Mouse (Mus musculus): ENCODE results near the gene Tax1bp1. TPM values are rescaled to one million over a fixed set of nuclear protein-coding genes. Genes with fewer than 3 reads are reported as not detected.

Tax1bp1 gene
- polyA plus RNA-seq, 1 experiment from 2014 or later: 161 TPM

- no peak for ATAC-seq
- WGBS: 81% methylated on average over 5 of the region's 5 CpGs
Observed at GRCm38 (mm10) chr6:52779546-52779945, 66.0 kb downstream of the Tax1bp1 start.

GRCm38 (mm10) chr6:52790316-52790715 lies 76.8 kb downstream of the Tax1bp1 start:
- H3K9ac ChIP-seq (replicated peaks; ENCODE audit: low read depth, low read length): no peak overlapping the region
- no peak overlapping the region for H3K4me2 ChIP-seq (ENCODE audit: low read length)
- H3K9me3 ChIP-seq (ENCODE audit: control insufficient read depth, low read length): no peaks in the 10 kb centered on the region
- H3K4me3 ChIP-seq (replicated peaks; ENCODE audit: low read length): no peak overlapping the region
- H3K27me3 ChIP-seq (replicated peaks; ENCODE audit: control insufficient read depth, insufficient read depth, low read length): no peaks in the 10 kb centered on the region
- ATAC-seq: no peak
- 55% methylated on average over 10 of the region's 10 CpGs for WGBS
- no peak overlapping the region for H3K27ac ChIP-seq (ENCODE audit: low read length)
- no peaks in the 10 kb centered on the region for H3K36me3 ChIP-seq (ENCODE audit: control insufficient read depth, insufficient read depth)
- H3K4me1 ChIP-seq (replicated peaks; ENCODE audit: control insufficient read depth, insufficient read depth, low read length): peaks cover 25% of the 10 kb centered on the region

More at GRCm38 (mm10) chr6:52779546-52779945, 66.0 kb downstream of the Tax1bp1 start:
- Histone ChIP-seq H3K36me3 (ENCODE audit: control insufficient read depth, insufficient read depth) (no peaks in the 10 kb centered on the region), H3K9ac (replicated peaks; ENCODE audit: low read depth, low read length) (no peak overlapping the region), H3K9me3 (ENCODE audit: control insufficient read depth, low read length) (no peaks in the 10 kb centered on the region), H3K27ac (ENCODE audit: low read length) (no peak overlapping the region), H3K4me1 (replicated peaks; ENCODE audit: control insufficient read depth, insufficient read depth, low read length) (0 out of 2 replicates have a peak, but pooled peaks cover 4% of the 10 kb centered on the region), H3K27me3 (replicated peaks; ENCODE audit: control insufficient read depth, insufficient read depth, low read length) (no peaks in the 10 kb centered on the region), H3K4me2 (ENCODE audit: low read length) (no peak overlapping the region), H3K4me3 (replicated peaks; ENCODE audit: low read length) (no peak overlapping the region)

- WGBS: 83% methylated on average over 4 of the region's 4 CpGs
- H3K4me2 ChIP-seq (ENCODE audit: low read length): no peak overlapping the region
- H3K27ac ChIP-seq (ENCODE audit: low read length): no peak overlapping the region
- H3K27me3 ChIP-seq (replicated peaks; ENCODE audit: control insufficient read depth, insufficient read depth, low read length): no peaks in the 10 kb centered on the region
- H3K9me3 ChIP-seq (ENCODE audit: control insufficient read depth, low read length): no peaks in the 10 kb centered on the region
- ATAC-seq: no peak
- no peak overlapping the region for H3K4me3 ChIP-seq (replicated peaks; ENCODE audit: low read length)
- H3K36me3 ChIP-seq (ENCODE audit: control insufficient read depth, insufficient read depth): no peaks in the 10 kb centered on the region
- H3K9ac ChIP-seq (replicated peaks; ENCODE audit: low read depth, low read length): no peak overlapping the region
- H3K4me1 ChIP-seq (replicated peaks; ENCODE audit: control insufficient read depth, insufficient read depth, low read length): peaks cover 30% of the 10 kb centered on the region
Observed at GRCm38 (mm10) chr6:52790781-52791180, 77.3 kb downstream of the Tax1bp1 start.

DNA sequence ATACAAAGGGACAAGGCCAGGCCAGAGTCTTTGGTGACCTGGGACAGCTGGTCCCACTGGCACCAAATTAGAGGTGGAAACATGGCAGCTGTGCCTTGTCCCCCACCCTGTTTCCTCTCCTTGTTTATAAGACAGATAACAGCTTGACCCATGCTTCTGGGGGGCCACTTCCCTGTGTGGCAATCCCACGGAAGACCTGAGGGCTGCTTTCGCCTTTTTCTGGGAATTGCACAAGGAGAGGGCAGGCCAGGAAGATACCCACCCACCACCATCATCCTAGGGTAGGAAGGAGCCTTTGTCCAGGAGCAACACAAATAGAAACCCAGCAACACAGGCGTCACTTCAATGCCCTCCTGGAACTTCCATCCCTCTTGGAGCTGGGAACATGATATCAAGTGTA lies 78.9 kb downstream of the Tax1bp1 start:
- Histone ChIP-seq H3K4me3 (replicated peaks; ENCODE audit: low read length) (no peak overlapping the region), H3K27ac (ENCODE audit: low read length) (no peak overlapping the region), H3K9me3 (ENCODE audit: control insufficient read depth, low read length) (no peaks in the 10 kb centered on the region), H3K4me1 (replicated peaks; ENCODE audit: control insufficient read depth, insufficient read depth, low read length) (peaks cover 40% of the 10 kb centered on the region), H3K27me3 (replicated peaks; ENCODE audit: control insufficient read depth, insufficient read depth, low read length) (no peaks in the 10 kb centered on the region), H3K4me2 (ENCODE audit: low read length) (no peak overlapping the region), H3K36me3 (ENCODE audit: control insufficient read depth, insufficient read depth) (no peaks in the 10 kb centered on the region), H3K9ac (replicated peaks; ENCODE audit: low read depth, low read length) (no peak overlapping the region)
- no peak for ATAC-seq
- WGBS: 93% methylated on average over 3 of the region's 3 CpGs

DNA sequence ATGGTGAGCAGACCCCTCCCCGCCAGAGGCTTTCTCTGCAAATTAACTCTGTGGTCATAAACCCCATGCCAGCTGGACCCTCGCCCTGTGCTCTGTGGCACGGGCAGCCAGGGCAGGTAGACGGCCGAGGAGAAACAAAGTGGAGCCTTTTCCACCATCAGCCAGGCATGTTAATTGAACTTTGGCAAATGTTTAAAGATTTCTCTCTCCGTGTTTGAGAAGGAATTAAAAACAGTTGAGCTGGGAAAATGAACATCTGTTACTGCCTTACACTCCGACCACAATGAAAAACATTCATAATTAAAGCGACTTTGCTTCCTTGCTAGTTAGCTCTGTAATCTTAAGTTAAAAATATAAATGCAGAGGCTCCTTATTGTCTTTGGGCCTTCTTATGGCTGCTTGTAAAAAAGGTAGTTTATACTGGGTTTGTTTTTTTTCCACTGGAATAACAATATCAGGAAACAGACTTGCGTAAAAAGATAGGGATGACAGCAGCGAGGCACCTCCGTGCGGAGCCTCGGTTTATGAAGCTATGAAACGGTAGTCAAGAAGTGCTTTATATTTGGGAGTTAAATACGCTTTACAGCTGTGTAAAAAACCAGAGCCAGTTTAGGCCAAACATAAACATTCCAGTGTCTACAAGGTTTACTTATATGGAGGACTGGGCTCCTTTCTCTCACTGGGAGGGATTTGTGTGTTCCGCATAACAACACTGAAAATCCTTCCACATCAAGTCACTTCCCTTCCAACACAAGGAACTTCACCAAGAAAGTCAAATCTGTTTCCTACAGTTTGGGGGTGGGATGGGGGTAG lies 81.7 kb downstream of the Tax1bp1 start:
- Histone ChIP-seq H3K27ac (ENCODE audit: low read length) (peak overlapping the region; percentile 51), H3K4me2 (ENCODE audit: low read length) (peak overlapping the region; percentile 40)
- ATAC-seq: peak; percentile 55

DNA sequence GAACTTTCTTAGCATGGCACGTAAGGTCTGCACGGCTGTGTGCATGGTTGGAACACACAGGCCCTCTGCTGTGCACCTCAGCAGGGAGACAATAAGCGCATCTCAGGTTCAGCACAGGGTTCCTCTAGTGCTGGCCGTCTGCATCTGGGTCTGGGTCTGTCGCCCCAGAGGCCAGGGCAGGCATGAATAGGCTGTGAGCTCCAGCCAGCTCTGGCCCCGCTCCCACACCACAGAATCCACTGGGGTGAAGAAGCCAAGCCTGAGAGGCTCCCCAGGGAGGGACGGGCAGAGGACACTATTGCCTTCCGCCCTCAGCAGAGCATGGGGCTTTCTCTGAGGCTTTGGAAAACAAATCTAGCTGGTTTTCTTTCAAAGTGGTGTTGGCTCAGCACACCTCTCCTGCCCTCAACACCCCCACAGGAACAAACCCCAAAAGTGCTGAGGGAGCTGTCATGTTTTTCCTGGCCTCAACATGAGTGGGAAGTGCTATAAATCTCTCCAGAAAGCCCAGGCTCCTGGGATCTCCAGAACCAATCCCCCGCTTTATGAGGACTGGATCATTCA lies 82.6 kb downstream of the Tax1bp1 start:
- H3K9ac ChIP-seq (replicated peaks; ENCODE audit: low read depth, low read length): no peak overlapping the region
- no peaks in the 10 kb centered on the region for H3K36me3 ChIP-seq (ENCODE audit: control insufficient read depth, insufficient read depth)
- H3K9me3 ChIP-seq (ENCODE audit: control insufficient read depth, low read length): no peaks in the 10 kb centered on the region
- H3K27ac ChIP-seq (ENCODE audit: low read length): no peak overlapping the region; the same call in 1 of the 2 replicates
- no peaks in the 10 kb centered on the region for H3K27me3 ChIP-seq (replicated peaks; ENCODE audit: control insufficient read depth, insufficient read depth, low read length)
- 58% methylated on average over 9 of the region's 9 CpGs for WGBS
- H3K4me1 ChIP-seq (replicated peaks; ENCODE audit: control insufficient read depth, insufficient read depth, low read length): peaks cover 27% of the 10 kb centered on the region
- no peak overlapping the region for H3K4me3 ChIP-seq (replicated peaks; ENCODE audit: low read length)
- ATAC-seq: no peak
- no peak overlapping the region for H3K4me2 ChIP-seq (ENCODE audit: low read length)

More for the DNA sequence above, 81.7 kb downstream of the Tax1bp1 start:
- Histone ChIP-seq H3K4me3 (replicated peaks; ENCODE audit: low read length) (0 out of 2 replicates have a peak overlapping the region, but pooled peaks have one; percentile 3), H3K4me1 (replicated peaks; ENCODE audit: control insufficient read depth, insufficient read depth, low read length) (peaks cover 31% of the 10 kb centered on the region), H3K36me3 (ENCODE audit: control insufficient read depth, insufficient read depth) (no peaks in the 10 kb centered on the region), H3K9ac (replicated peaks; ENCODE audit: low read depth, low read length) (no peak overlapping the region), H3K27me3 (replicated peaks; ENCODE audit: control insufficient read depth, insufficient read depth, low read length) (no peaks in the 10 kb centered on the region), H3K9me3 (ENCODE audit: control insufficient read depth, low read length) (no peaks in the 10 kb centered on the region)
- WGBS: 32% methylated on average over 16 of the region's 16 CpGs

- Histone ChIP-seq H3K4me3 (replicated peaks; ENCODE audit: low read length) (no peak overlapping the region), H3K27ac (ENCODE audit: low read length) (no peak overlapping the region), H3K27me3 (replicated peaks; ENCODE audit: control insufficient read depth, insufficient read depth, low read length) (no peaks in the 10 kb centered on the region), H3K9ac (replicated peaks; ENCODE audit: low read depth, low read length) (no peak overlapping the region), H3K36me3 (ENCODE audit: control insufficient read depth, insufficient read depth) (no peaks in the 10 kb centered on the region), H3K4me1 (replicated peaks; ENCODE audit: control insufficient read depth, insufficient read depth, low read length) (peaks cover 27% of the 10 kb centered on the region), H3K4me2 (ENCODE audit: low read length) (no peak overlapping the region), H3K9me3 (ENCODE audit: control insufficient read depth, low read length) (no peaks in the 10 kb centered on the region)
- 41% methylated on average over 1 of the region's 1 CpGs for WGBS
- peak; percentile 68 for ATAC-seq
Observed at GRCm38 (mm10) chr6:52796691-52797090, 83.2 kb downstream of the Tax1bp1 start.

- no peaks in the 10 kb centered on the region for H3K9me3 ChIP-seq (ENCODE audit: control insufficient read depth, low read length)
- no peak overlapping the region for H3K27ac ChIP-seq (ENCODE audit: low read length)
- ATAC-seq: no peak
- no peak overlapping the region for H3K9ac ChIP-seq (replicated peaks; ENCODE audit: low read depth, low read length)
- H3K4me2 ChIP-seq (ENCODE audit: low read length): no peak overlapping the region
- H3K4me3 ChIP-seq (replicated peaks; ENCODE audit: low read length): no peak overlapping the region
- 42% methylated on average over 6 of the region's 6 CpGs for WGBS
- no peaks in the 10 kb centered on the region for H3K27me3 ChIP-seq (replicated peaks; ENCODE audit: control insufficient read depth, insufficient read depth, low read length)
- peaks cover 27% of the 10 kb centered on the region for H3K4me1 ChIP-seq (replicated peaks; ENCODE audit: control insufficient read depth, insufficient read depth, low read length)
- no peaks in the 10 kb centered on the region for H3K36me3 ChIP-seq (ENCODE audit: control insufficient read depth, insufficient read depth)
Observed at GRCm38 (mm10) chr6:52797252-52797800, 83.8 kb downstream of the Tax1bp1 start.

GRCm38 (mm10) chr6:52802181-52802580 lies 88.7 kb downstream of the Tax1bp1 start:
- no peaks in the 10 kb centered on the region; the same call in 1 of the 2 replicates for H3K4me1 ChIP-seq (replicated peaks; ENCODE audit: control insufficient read depth, insufficient read depth, low read length)
- 44% methylated on average over 9 of the region's 9 CpGs for WGBS
- no peak overlapping the region for H3K9ac ChIP-seq (replicated peaks; ENCODE audit: low read depth, low read length)
- no peak overlapping the region for H3K4me3 ChIP-seq (replicated peaks; ENCODE audit: low read length)
- H3K4me2 ChIP-seq (ENCODE audit: low read length): no peak overlapping the region
- H3K27me3 ChIP-seq (replicated peaks; ENCODE audit: control insufficient read depth, insufficient read depth, low read length): no peaks in the 10 kb centered on the region
- no peak overlapping the region for H3K27ac ChIP-seq (ENCODE audit: low read length)
- H3K36me3 ChIP-seq (ENCODE audit: control insufficient read depth, insufficient read depth): no peaks in the 10 kb centered on the region
- ATAC-seq: no peak
- no peaks in the 10 kb centered on the region for H3K9me3 ChIP-seq (ENCODE audit: control insufficient read depth, low read length)

Measured in forebrain, embryonic 16.5 days (tissue).